Mouse (Mus musculus) layer of hippocampus, adult 9-10 months (tissue): ENCODE measurements around the gene Ctbs.

Experiments used
- DNase-seq: peaks from one replicate; pipeline ENCODE4 v3.0.0; 2022; ENCODE audit warnings: low spot score

The Ctbs gene

DNA sequence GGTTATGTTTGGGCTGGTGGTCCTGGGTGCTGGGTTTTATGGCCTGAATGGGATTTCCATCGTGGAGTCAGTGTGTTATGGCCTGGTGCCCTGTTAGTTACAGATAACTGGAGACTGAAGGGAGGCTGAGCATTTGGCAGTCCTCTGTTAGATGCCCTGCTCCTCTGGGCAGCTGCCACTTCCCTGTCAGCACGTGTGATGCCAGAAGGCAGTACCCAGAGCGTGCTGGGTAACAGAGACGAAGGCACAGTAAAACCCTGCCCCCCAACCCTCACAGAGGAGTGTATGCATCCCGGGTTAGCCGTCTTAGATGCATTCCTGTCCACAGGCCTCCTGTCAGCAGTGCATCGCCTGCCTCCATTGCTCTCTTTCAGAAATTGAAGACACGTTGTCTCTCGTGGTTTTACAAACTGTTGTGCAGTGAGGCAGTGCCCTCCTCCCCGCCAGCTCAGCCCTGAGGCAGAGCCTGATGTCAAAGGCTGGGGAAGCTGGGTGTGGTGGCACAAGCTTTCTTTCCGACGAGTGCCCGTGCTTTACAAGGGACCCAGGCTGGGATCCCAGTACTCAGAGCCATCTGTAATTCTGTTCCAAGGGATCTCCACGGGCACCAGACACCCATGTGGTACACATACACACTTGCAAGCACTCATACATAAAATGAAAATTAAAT is 15.8 kb upstream of the Ctbs start:
- no peak for DNase-seq

DNA sequence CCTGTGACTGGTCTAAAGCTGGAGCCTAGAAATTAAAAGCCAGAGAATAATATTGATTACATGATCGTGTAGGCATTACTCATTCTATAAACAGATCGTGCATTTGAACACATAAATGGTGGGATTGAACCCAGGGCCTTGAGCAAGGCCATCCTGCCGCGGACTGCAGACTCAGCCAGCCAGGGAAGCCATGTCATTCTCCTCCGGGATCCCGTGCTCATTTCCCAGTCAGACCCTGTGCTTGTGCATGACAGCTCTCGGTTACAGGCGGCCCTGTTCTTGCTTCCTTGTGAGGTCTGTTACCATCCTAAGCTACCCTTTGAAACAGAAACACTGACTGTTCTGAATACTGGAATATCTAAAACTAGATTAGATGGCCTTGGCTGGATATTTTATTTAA is 14.9 kb upstream of the Ctbs start:
- DNase-seq, result no peak

DNA sequence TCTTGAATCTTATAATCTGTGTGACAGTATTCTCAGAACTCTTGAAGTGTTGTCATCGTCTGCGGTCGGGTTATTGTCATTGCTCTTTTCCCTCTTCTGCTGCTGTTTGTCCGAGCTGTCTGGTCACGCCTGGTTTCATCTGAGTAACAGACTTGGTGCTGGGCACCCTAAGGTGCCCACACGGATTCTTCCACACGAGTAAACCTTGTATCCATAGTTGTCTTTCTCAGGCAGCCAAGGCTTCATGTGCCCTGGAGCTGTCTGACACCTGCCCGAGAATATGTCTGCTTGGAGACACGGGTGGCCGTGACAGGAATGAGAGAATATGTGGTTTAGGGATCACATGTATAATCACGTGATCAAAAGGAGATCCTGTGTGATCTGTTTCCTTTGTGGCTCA is 14.1 kb upstream of the Ctbs start:
- DNase-seq, result no peak

DNA sequence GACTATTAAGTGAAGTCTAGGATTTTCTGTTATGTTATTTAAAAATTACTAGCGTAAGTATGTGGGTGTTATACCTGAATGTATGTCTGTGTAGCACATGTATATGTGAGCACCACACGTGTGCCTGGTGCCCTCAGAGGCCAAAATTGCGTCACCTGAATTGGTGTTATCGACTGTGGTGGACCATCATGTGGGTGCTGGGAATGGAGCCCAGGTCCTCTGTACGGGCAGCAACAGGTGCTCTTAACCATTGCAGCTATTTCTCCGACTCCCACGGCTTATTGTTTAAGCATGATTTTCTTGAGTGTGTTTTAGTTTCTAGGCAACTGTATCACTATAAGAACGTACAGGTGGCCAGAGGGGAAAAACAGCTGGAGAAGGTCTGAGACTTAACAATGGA is 13.5 kb upstream of the Ctbs start:
- no peak for DNase-seq

DNA sequence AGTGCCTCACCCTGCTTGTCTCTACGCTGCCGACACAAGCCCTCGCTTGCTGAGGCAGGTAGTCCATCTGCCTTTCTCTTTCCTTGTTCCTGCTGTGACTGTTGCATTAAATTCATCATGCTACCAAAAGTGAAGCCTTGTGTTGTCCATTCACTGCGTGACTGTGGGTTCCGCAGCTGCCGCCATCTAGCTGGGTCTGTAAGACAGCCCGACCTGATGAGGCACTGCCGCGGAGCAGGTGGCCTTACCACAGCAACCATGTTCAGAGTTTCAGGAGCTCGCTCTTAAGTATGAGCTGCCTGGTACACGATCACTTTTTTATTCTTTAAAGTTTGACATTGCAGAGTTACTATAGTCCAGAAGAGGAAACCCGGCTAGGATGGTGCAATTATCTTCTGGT is 9.6 kb upstream of the Ctbs start:
- DNase-seq, result no peak

DNA sequence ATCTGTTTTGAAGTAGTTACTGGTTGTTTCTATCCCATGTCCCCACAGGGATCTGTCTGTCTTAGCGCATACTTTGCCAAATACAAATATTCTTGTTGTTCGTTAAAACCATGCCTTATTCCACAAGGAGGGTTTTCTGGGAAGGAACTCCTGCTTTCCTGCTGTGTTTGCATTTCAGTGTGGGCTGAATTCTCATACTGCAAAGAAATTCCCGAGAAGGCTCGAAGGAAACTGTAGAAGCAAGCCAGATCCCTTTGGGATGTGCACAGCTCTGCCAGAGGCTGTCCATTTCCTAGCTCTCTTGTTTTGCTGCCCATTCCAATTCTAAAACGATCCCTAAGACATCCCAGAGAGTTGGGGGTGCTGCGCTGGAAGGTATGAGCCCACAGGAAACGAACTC is 9.2 kb upstream of the Ctbs start:
- DNase-seq, result no peak

DNA sequence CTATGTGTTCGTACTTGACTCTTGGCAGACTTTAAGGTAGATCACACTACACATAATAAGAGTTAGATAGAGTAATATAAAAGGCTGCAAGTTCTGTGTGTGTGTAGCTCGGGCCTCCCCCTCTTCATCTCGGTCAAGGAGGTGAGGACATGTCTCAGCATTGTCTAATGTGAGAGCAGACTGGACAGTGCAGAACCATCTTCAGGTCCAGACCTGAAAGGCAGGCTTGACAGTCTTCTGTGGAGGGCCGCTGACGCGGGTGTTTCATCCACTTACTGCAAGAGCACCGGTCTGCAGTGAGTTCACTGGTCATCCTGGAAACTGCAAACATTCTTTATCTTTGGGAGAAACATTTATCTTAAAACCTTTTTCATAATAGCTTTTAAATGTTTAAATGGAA is 7.1 kb upstream of the Ctbs start:
- DNase-seq, result no peak

DNA sequence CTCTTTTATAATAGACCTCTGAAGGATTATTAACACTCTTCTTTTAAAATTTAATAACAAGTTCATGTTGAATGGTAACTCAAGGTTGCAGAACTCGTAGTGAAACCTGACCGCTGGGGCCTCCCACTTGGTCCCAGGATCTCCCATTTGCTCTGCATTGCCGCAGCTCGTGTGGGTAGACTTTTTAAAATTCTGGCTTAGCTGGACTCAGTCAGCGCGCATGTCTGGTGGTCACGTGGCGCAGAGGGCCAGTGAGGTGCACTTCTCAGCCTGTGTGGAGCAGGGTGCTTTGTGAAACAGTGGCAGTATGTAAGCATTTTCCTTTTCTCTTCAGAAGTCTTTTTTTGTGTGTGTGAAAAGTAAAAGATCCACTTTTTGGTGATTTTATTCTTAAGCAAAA is 6.7 kb upstream of the Ctbs start:
- DNase-seq, result no peak

DNA sequence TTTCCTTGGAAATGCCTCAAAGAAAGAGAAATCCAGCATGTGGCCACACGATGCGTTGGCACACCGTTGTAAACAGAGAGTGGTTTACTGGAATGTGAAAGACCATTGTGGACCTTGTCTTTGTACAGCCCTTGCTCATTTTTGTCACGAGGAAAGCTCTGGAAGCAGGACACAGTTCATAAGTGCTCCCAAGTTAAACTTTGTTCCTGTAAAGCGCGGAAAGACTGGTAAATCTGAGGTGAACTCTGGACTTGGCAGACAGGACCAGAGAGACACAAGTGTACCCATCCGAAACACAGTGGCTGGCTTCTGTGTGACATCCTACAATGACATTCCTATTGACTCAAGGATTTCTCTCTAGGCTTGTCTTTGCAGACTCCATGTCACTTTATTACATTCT is 6.2 kb upstream of the Ctbs start:
- DNase-seq, result no peak

DNA sequence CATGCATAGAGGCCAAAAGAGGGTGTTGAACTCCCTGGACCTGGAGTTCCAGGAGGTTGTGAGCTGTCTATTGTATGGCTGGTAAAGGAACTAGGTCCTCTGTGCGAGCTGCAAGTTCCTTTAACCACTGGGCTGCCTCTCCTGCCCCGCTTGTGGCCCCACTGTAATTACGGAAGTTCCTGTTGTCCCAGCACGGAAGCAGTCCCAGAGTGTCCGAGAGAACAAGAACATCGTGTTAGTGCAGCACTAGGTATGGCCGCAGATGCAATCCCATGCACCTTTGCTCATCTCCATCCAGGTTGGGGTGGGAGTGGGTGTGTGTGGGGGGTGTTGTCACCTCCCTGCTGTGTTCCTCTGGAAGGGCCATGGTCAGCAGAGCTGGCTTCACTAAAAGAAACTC is 4.7 kb upstream of the Ctbs start:
- DNase-seq, result no peak

DNA sequence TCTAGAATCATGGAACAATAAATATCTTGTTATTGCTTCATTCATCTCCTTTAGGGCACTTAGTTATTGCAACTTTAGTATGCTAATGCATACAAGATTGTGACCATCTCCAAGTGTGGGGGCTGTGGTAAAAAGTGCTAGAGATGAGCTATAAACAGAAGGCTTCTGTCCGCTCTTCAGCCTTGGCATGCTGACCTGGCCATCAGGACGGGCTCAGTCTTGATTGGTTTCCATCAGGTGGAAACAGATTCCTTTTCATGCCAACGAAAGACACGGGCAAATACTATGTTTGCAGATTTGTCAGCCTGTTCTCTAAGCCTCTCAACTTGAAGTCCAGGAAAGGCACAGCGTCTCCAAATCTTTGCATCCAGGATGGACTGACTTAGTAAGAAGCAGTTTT is 2.4 kb upstream of the Ctbs start:
- DNase-seq, result no peak

DNA sequence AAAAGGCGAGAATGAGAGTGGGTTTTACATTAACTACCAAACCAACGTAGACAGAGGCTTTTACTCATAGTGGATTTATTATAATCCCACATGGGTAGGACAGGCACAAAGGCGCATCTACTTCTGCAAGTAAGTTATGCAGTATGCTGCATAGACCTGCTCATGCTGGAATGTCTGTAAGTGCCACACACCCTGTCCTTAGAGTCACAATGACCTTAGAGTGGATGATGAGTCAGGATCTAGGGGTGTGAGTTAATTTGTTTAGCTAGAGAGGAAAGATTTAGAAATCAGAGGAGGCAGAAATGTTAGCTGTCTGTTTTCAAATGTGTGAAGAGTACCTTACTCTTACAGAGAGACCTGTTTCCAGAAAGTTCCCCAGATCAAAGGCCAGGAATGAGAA is 2.0 kb upstream of the Ctbs start:
- no peak for DNase-seq

DNA sequence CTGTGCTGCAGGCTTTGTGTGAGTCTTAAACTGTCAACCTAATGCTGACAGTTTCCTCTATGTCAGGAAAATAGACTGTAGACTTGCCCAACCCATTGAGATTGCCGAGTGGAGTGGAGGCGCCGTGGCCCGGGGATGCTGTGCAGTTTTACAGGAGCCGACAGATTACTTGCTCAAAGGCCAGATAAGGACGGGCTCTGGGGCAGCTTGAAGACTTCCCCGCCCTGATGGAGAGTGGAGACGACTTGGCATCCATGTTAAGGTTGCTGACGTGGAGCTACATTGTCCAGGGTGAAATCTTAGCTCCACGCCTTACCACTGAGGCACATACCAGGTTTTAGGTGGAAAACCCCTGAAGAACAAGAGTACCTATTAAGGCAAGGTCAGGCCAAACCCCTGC is 1.2 kb upstream of the Ctbs start:
- DNase-seq, result no peak

DNA sequence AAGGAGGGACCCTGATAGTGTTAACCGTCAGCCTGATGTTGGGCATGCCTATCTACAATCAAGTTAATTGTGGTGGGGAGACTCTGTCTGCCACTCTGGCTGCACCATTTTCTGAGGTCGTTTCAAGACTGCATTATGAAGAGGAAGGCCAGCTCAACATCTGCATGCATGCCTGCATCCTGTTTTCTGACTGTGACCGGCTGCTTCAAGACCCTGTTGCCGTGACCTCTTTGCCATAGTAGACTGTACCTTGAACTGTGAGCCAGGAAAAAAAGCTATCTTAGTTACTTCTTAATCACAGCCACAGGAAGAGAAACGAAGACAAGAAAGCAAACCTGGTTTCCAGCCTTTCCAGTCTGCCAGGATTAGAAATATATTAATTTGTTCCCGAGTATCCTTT is 626 bp upstream of the Ctbs start:
- no peak for DNase-seq

DNA sequence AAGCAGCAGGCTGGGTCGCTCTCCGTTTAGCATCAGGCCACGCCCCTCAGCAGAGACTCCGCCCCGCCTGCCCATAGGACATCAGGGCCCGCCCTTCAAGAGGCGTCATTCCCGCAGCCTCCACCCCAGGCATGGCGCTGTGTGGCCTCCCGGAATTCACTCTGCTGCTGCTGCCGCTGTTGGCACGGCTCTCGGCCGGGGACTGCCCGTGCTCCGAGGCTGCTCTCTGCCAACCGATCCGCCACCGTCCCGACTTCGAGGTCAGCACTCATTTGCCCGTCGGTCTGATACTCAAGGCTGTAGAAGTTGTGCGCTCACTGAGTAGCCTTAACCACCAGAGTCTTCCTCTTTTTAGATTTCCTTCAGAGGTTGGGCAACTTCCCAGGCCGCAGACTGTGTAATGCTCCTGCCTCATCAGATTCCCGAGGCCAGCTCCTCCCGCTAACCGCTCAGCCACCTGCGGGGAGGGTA is 811 bp downstream of the Ctbs start:
- DNase-seq, result peak; percentile 89

DNA sequence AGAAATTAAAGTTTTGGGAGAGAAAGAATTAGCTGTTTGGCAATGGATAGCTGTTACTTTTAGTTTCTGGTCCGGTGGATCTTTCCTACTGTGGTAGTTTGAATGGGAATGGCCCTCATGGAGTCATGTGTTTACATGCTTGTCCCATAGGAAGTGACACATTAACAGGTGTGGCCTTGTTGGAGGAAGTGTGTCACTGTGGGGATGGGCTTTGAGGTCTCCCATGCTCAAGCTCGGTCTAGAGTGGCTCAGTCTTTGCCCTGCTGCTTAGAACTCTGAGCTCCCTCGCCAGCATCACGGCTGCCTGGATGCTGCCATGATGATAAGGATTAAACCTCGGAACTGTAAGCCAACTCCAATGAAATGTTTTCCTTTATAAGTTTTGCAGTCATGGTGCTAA is 1.8 kb downstream of the Ctbs start:
- no peak for DNase-seq

DNA sequence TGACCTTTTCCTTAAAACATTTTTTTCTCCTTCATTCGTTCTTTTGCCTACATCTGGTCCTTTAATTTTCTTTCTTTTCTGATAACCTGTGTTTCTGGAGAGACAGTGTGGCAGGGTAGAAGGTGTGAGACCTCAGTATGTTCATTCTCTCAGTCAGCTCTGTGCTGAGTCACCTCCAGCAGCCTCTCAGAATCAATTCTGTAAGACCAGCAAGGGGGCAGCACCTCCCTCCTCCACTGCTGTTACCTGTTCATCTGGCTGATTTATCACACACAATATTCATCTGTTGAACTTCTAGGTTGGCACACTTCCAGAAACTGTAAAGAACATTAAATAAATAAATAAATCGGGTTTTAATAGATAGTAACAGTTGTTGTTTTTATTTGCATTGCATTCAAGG is 13.3 kb downstream of the Ctbs start:
- DNase-seq, result no peak

DNA sequence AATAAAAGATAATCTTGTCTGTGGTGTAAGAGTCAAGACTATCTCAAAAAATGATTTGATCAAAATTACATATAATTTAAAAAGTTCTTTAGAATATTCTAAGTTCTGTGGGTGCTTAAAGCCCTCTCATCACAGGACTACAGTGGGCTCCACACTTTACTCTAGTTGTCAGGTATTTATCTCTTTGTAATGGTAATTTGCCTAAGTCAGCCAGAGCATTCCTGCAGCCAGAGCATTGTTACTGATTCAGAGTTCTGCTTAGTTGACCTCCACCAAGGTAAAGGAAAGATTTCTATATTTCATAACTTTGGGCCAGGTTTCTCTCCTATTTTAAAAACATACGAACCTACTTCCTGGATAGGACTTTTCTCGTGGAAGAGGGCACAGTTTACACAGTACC is 19.6 kb downstream of the Ctbs start:
- no peak for DNase-seq

DNA sequence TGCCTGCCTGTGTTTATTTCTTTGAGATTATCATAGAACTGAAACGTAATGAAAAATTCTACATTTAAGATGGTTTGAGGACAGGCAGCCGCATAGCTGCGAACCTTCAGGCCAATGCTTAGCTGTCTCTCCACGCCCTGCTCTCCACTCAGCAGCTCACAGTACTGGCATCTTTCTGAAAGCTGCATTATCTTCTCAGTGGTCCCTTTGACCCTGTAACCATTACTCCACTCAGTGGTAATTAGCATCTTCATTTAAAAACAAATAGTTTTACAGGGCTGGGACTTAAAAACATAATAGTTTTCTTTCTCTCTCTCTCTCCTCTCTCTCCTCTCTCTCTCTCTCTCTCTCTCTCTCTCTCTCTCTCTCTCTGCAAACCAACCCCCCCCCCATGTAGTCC is 23.1 kb downstream of the Ctbs start:
- no peak for DNase-seq

DNA sequence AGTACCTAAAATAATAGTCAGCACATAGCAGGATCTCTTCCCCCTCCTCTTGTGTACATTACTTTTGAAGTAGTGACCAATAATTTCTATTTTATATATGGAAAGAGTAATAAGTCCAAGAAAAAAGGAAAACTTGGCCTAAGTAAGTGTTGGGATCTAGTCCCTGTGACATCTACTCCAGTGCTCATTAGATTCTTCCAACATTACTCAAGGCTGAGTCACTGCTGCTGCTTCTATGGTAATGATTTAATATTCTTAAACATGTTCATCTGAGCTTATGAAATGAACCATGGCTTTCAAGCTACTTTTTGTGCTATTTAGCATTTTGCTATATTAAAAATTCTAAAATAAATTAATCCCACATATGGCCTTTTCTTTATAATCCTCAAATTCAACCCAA is 24.1 kb downstream of the Ctbs start:
- DNase-seq, result no peak

DNA sequence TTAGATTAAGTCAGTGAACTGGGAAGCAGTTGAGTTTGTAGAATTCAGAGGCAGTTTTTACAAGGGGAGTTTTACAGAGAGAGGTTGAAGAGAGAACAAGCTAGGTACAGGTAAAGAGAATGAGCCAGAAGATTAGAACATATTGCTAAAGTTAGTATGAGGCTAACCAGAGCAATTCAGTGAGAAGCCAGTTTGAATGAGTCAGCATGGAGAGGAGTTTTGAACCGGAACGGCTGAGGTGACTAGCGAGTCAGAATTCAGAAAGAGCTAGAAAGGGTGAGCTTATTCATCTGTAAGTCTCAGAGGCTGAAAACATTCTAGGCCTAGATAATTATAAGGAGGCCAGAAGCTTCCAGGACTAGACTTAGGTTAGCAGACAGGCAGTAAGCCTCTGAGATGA is 24.8 kb downstream of the Ctbs start:
- no peak for DNase-seq

DNA sequence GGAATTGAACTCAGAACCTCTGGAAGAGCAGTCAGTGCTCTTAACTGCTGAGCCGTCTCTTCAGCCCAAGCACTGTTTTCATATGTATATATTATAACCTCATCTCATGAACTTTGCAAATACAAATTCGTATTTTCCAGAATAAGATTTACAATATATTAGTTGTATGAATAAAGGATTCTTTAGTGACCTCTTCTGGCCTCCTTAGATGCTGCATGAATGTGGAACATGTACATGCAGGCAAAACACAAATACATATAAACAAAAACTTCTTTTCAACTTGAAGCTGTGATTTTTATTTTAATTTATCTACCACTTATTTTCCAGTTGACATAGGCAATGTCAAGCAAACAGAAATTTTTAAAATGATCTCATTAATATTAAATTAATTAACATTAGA is 32.4 kb downstream of the Ctbs start:
- no peak for DNase-seq

DNA sequence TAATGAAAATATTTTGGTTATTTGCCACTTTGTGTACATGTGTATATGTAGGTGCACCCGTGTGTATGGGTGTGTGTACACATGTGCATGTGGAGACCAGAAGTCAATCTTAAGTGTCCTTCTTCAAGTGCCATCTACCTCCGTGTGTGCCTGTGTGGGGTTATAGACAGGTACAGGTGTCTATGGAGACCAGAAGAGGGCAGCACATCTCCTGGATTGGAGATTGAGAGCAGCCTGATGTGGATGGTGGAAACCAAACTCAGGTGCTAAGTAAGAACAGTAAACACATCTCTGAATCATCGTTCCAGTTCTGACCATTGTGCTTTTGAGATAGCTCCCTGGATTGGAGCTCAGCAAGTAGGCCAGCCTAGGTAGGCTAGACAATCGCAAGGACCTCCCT is 36.9 kb downstream of the Ctbs start:
- no peak for DNase-seq

DNA sequence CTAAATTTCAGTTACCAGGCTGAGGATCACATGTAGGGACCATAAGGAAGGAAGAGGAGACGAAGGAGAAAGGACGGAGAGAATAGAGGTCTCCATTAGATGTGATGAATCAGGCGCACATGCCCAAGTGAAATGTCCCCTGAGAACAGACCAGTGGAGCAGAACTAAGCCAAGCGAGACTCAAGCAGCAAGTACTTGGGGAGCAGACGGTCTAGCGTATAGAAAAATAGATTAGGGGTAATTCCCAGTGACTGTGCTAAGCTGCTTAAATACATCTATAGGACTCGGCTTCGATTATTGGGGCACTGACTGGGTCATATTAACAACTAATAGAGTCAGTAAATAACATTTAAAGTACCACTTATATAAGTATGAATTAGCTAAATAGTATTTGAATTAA is 45.3 kb downstream of the Ctbs start:
- DNase-seq, result no peak

DNA sequence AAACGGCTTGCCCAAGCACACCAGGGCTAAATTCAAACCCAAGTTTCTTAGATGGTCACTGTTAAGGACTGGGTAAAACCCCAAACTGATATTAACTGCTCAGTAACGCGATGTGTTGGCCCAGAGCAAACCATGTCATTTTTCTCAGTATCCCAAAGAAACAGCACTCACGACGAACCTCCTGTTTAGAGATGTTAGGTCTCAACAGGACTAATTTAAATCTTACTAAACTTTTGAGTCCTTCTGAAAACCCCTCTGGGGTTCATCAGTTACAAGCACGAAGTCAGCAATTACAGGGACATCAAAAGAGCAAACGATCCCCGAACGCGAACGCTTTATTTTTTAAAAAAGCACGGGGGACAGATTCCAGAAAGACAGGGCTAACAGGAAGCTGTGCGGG is 49.4 kb downstream of the Ctbs start:
- DNase-seq, result no peak
